Mouse (Mus musculus): ENCODE data around the gene Thumpd1. TPM values are rescaled to one million over a fixed set of nuclear protein-coding genes. Genes with fewer than 3 reads are reported as not detected.

The Thumpd1 gene
- polyA plus RNA-seq, 1 experiment from 2014 or later, result 76.7 TPM

GRCm38 (mm10) chr7:119689726-119690125 is 30.9 kb downstream of the Thumpd1 start, which contains the start of gene Acsm4:
TSS of gene Acsm4 (plus strand) at chr7:119690026.
- Histone ChIP-seq H3K27ac (no peak within 1 kb of the TSS), H3K4me1 (replicated peaks; ENCODE audit: control insufficient read depth, insufficient read depth, low read length) (no peaks in the 10 kb centered on the region), H3K9me3 (ENCODE audit: control insufficient read depth, low read length) (no peaks in the 10 kb centered on the region), H3K27me3 (ENCODE audit: control insufficient read depth, insufficient read depth, low read length) (no peaks in the 10 kb centered on the region), H3K4me3 (replicated peaks; ENCODE audit: low read length) (no peak within 1 kb of the TSS), H3K36me3 (replicated peaks; ENCODE audit: control insufficient read depth, insufficient read depth) (no peaks in the 10 kb centered on the region), H3K4me2 (replicated peaks) (no peak within 1 kb of the TSS), H3K9ac (no peak within 1 kb of the TSS)
- DNase-seq (ENCODE audit: low spot score), result no peak
- ATAC-seq (ENCODE audit: low FRiP score), result no peak
- WGBS, result 80% methylated on average over 5 of the region's 5 CpGs

DNA sequence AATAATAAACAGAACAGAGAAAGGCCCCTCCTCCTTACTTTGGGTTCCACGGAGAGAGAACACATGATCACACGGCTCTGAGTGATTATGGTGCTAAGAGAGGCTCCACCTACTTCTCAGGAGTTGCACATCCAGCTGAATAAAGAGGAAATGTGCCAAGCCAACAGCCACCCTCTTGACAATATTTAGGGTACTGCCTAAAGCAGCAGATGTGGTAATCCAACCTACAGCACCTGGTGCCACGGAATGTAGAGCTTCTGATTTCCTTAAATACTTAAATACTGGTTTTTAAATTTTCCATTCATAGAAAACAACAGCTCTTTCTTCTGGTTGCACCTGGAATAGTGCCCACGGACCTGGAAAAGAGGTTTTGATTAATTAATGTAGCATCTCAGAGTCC is 37.9 kb downstream of the Thumpd1 start:
- ATAC-seq (ENCODE audit: low FRiP score), result no peak
- H3K9me3 ChIP-seq (ENCODE audit: control insufficient read depth, low read length), result no peaks in the 10 kb centered on the region
- no peak overlapping the region for H3K9ac ChIP-seq
- no peak overlapping the region for H3K4me2 ChIP-seq (replicated peaks)
- 77% methylated on average over 4 of the region's 4 CpGs for WGBS
- H3K4me1 ChIP-seq (replicated peaks; ENCODE audit: control insufficient read depth, insufficient read depth, low read length), result no peaks in the 10 kb centered on the region
- H3K27ac ChIP-seq, result no peak overlapping the region
- H3K27me3 ChIP-seq (ENCODE audit: control insufficient read depth, insufficient read depth, low read length), result no peaks in the 10 kb centered on the region
- H3K4me3 ChIP-seq (replicated peaks; ENCODE audit: low read length), result no peak overlapping the region
- no peaks in the 10 kb centered on the region for H3K36me3 ChIP-seq (replicated peaks; ENCODE audit: control insufficient read depth, insufficient read depth)
- DNase-seq (ENCODE audit: low spot score), result no peak

DNA sequence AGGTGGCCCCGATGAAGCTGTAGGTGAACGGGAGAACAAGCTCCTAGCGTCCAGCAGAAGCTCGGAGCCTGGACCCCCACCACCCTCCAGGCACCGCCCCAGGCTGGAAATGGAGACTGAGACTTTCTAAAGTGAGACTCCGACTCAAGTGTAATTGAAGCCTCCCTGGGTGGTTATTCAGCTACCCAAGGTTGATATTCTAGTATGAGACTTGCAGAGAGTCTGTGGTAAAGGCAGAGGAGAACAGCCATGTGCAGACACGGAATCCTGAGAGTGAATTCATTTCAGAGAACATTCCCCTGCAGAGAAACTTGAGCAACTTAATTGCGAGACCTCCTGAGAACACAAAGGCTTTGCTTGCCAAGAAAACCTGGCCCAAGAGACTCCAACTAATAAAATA is 40.5 kb downstream of the Thumpd1 start:
- 78% methylated on average over 8 of the region's 8 CpGs for WGBS
- H3K36me3 ChIP-seq (replicated peaks; ENCODE audit: control insufficient read depth, insufficient read depth), result no peaks in the 10 kb centered on the region
- H3K4me1 ChIP-seq (replicated peaks; ENCODE audit: control insufficient read depth, insufficient read depth, low read length), result no peaks in the 10 kb centered on the region
- H3K27ac ChIP-seq, result no peak overlapping the region
- ATAC-seq (ENCODE audit: low FRiP score) (no peak), DNase-seq (ENCODE audit: low spot score) (no peak)
- no peak overlapping the region for H3K4me2 ChIP-seq (replicated peaks)
- H3K4me3 ChIP-seq (replicated peaks; ENCODE audit: low read length), result no peak overlapping the region
- H3K9me3 ChIP-seq (ENCODE audit: control insufficient read depth, low read length), result no peaks in the 10 kb centered on the region
- H3K27me3 ChIP-seq (ENCODE audit: control insufficient read depth, insufficient read depth, low read length), result no peaks in the 10 kb centered on the region
- H3K9ac ChIP-seq, result no peak overlapping the region

DNA sequence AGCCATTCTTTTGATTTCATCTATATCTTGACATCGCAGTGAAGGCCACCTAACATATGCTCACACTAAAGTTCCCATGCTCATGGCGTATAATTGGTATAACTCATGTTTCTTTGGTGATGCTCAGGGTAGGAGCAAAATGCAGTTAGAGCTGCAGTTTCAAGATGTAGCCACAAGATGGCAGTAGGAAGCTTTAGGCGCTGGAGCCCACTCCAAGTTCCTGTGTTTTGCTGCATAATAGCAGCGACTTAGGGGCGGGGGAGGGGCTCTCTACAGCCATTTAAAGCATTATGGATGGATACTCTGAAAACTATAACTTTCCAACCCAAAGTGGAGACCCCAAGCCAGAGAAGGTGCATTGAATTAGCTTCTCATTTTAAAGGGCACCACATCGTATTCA is 47.1 kb downstream of the Thumpd1 start:
- no peaks in the 10 kb centered on the region for H3K4me1 ChIP-seq (replicated peaks; ENCODE audit: control insufficient read depth, insufficient read depth, low read length)
- ATAC-seq (ENCODE audit: low FRiP score), result peak; percentile 59; the same call in 1 of the 2 replicates
- 17% methylated on average over 6 of the region's 6 CpGs for WGBS
- no peaks in the 10 kb centered on the region for H3K36me3 ChIP-seq (replicated peaks; ENCODE audit: control insufficient read depth, insufficient read depth)
- H3K9ac ChIP-seq, result no peak overlapping the region
- no peaks in the 10 kb centered on the region for H3K9me3 ChIP-seq (ENCODE audit: control insufficient read depth, low read length)
- no peak overlapping the region for H3K4me3 ChIP-seq (replicated peaks; ENCODE audit: low read length)
- no peak overlapping the region for H3K4me2 ChIP-seq (replicated peaks)
- peak; percentile 78 for DNase-seq (ENCODE audit: low spot score)
- no peaks in the 10 kb centered on the region for H3K27me3 ChIP-seq (ENCODE audit: control insufficient read depth, insufficient read depth, low read length)
- no peak overlapping the region for H3K27ac ChIP-seq

- no peak for DNase-seq (ENCODE audit: low spot score)
Observed at GRCm38 (mm10) chr7:119670925-119671324, 49.7 kb downstream of the Thumpd1 start.

GRCm38 (mm10) chr7:119670395-119670794 is 50.2 kb downstream of the Thumpd1 start:
- Histone ChIP-seq H3K9me3 (ENCODE audit: control insufficient read depth, low read length) (no peaks in the 10 kb centered on the region), H3K27me3 (ENCODE audit: control insufficient read depth, insufficient read depth, low read length) (no peaks in the 10 kb centered on the region), H3K36me3 (replicated peaks; ENCODE audit: control insufficient read depth, insufficient read depth) (no peaks in the 10 kb centered on the region), H3K9ac (no peak overlapping the region), H3K4me2 (replicated peaks) (no peak overlapping the region), H3K27ac (no peak overlapping the region), H3K4me3 (replicated peaks; ENCODE audit: low read length) (no peak overlapping the region), H3K4me1 (replicated peaks; ENCODE audit: control insufficient read depth, insufficient read depth, low read length) (no peaks in the 10 kb centered on the region)
- DNase-seq (ENCODE audit: low spot score) (no peak), ATAC-seq (ENCODE audit: low FRiP score) (no peak)
- WGBS, result 79% methylated on average over 5 of the region's 5 CpGs

More at GRCm38 (mm10) chr7:119670925-119671324, 49.7 kb downstream of the Thumpd1 start:
- H3K27me3 ChIP-seq (ENCODE audit: control insufficient read depth, insufficient read depth, low read length), result no peaks in the 10 kb centered on the region
- 46% methylated on average over 6 of the region's 6 CpGs for WGBS
- no peak for ATAC-seq (ENCODE audit: low FRiP score)
- no peaks in the 10 kb centered on the region for H3K4me1 ChIP-seq (replicated peaks; ENCODE audit: control insufficient read depth, insufficient read depth, low read length)
- no peaks in the 10 kb centered on the region for H3K36me3 ChIP-seq (replicated peaks; ENCODE audit: control insufficient read depth, insufficient read depth)
- no peak overlapping the region for H3K4me3 ChIP-seq (replicated peaks; ENCODE audit: low read length)
- no peak overlapping the region for H3K4me2 ChIP-seq (replicated peaks)
- no peak overlapping the region for H3K27ac ChIP-seq
- H3K9ac ChIP-seq, result no peak overlapping the region
- H3K9me3 ChIP-seq (ENCODE audit: control insufficient read depth, low read length), result no peaks in the 10 kb centered on the region

DNA sequence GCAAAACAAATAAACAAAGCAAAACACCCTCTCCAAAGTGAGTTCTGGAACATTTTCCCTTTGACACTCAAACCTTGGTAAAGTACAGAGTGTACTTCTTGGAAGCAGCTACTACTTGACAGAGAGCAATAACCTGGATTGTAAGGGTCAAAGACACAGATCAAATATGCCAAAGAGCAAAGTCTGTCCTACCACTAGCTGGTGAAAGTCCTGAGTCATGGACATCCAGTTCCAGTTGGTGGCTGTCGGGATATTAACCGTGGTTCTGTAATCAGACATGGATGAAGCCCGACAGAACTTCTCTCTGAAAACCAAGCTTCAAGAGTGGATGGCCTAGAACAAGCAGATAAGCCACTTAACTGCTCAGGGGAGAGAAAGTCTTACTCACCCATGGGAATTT is 52.7 kb downstream of the Thumpd1 start:
- Histone ChIP-seq H3K9me3 (ENCODE audit: control insufficient read depth, low read length) (no peaks in the 10 kb centered on the region), H3K27me3 (ENCODE audit: control insufficient read depth, insufficient read depth, low read length) (no peaks in the 10 kb centered on the region), H3K4me1 (replicated peaks; ENCODE audit: control insufficient read depth, insufficient read depth, low read length) (no peaks in the 10 kb centered on the region), H3K27ac (no peak overlapping the region), H3K4me2 (replicated peaks) (no peak overlapping the region), H3K4me3 (replicated peaks; ENCODE audit: low read length) (no peak overlapping the region), H3K9ac (no peak overlapping the region), H3K36me3 (replicated peaks; ENCODE audit: control insufficient read depth, insufficient read depth) (no peaks in the 10 kb centered on the region)
- no peak for DNase-seq (ENCODE audit: low spot score)
- WGBS, result 94% methylated on average over 3 of the region's 3 CpGs
- ATAC-seq (ENCODE audit: low FRiP score), result no peak

Other genes with a start within 250 kb of the Thumpd1 start
- not detected in 2 replicates for gene Umod, start 241.5 kb downstream of the Thumpd1 start, polyA plus RNA-seq (2014; fragmentation: Nextera tagmentation; extraction: Ambion mirVana)
- gene Acsm5, start 201.3 kb downstream of the Thumpd1 start, polyA plus RNA-seq (2014; fragmentation: Nextera tagmentation; extraction: Ambion mirVana), result not detected in 2 replicates
- gene Pdilt, start 197.3 kb downstream of the Thumpd1 start, polyA plus RNA-seq (2014; fragmentation: Nextera tagmentation; extraction: Ambion mirVana), result 0.39 TPM in 1 of 2 replicates, not detected in the other
- gene Acsm2, start 166.5 kb downstream of the Thumpd1 start, polyA plus RNA-seq (2014; fragmentation: Nextera tagmentation; extraction: Ambion mirVana), result not detected in 2 replicates
- not detected in 2 replicates for gene Acsm1, start 113.8 kb downstream of the Thumpd1 start, polyA plus RNA-seq (2014; fragmentation: Nextera tagmentation; extraction: Ambion mirVana)
- not detected in 2 replicates for gene Acsm4, start 30.8 kb downstream of the Thumpd1 start, polyA plus RNA-seq (2014; fragmentation: Nextera tagmentation; extraction: Ambion mirVana)
- 0.18 TPM in 1 of 2 replicates, not detected in the other for gene Acsm3, start 40.1 kb upstream of the Thumpd1 start, polyA plus RNA-seq (2014; fragmentation: Nextera tagmentation; extraction: Ambion mirVana)
- gene Rexo5, start 73.2 kb upstream of the Thumpd1 start, polyA plus RNA-seq (2014; fragmentation: Nextera tagmentation; extraction: Ambion mirVana), result 9.1 and 10.1 TPM in 2 replicates
- gene Eri2, start 73.3 kb upstream of the Thumpd1 start, polyA plus RNA-seq (2014; fragmentation: Nextera tagmentation; extraction: Ambion mirVana), result 16.6 and 20.7 TPM in 2 replicates
- 17.5 and 18.7 TPM in 2 replicates for gene Lyrm1, start 175.1 kb upstream of the Thumpd1 start, polyA plus RNA-seq (2014; fragmentation: Nextera tagmentation; extraction: Ambion mirVana)
- 11.3 and 13.0 TPM in 2 replicates for gene Dcun1d3, start 175.5 kb upstream of the Thumpd1 start, polyA plus RNA-seq (2014; fragmentation: Nextera tagmentation; extraction: Ambion mirVana)